Mouse (Mus musculus) right cerebral cortex, postnatal 14 days (tissue): ENCODE results near the gene Fars2.

ENCODE experiments used
- DNase-seq: peaks from one replicate; pipeline ENCODE4 v3.0.0; 2022

Fars2 gene

DNA sequence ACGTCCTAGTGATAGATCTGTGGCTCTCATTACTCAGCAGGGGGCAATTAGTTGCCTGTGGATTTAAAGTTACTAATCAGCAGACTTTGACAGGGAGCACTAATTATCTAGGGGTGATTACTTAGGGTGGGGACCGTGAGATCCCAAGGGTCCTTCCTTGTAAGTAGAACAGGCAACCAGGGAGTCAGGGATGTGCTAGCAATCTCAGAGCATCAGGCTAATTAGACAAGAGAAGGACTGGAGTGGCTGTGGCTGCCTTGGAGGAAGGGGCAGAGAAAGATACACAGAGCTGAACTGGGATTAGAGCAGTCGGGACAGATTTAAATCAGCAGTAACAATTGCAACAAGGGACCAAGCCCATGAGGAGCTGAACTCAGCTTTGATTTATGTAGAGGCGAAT is 471.9 kb downstream of the Fars2 start:
- DNase-seq, result no peak

GRCm38 (mm10) chr13:36592291-36592690 is 475.1 kb downstream of the Fars2 start:
- no peak for DNase-seq

- no peak for DNase-seq
These were observed 489.5 kb downstream of the Fars2 start for GRCm38 (mm10) chr13:36606717-36607116.

DNA sequence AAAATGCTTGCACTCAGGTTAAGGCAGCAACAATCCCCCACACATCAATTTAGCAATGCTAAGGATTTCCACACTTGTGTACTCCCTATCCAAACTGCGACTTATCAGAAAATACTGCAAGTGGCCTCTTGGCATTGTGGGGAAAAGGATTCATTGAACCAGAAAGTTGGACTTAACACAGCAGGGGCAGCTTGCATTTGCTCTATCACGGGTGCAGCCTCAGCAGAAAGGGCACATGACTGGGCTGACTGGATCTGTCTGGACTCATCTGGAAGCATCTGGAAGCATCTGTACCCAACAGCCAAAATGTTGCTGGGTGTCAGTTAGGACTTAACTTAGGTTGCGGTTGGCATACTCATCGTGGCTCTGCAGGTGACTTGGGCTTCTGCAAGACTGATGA is 490.7 kb downstream of the Fars2 start:
- no peak for DNase-seq

- DNase-seq, result no peak
These were observed 493.2 kb downstream of the Fars2 start for GRCm38 (mm10) chr13:36610426-36610825.

- peak; percentile 10 for DNase-seq
These were observed 495.9 kb downstream of the Fars2 start for GRCm38 (mm10) chr13:36612785-36613750.

DNA sequence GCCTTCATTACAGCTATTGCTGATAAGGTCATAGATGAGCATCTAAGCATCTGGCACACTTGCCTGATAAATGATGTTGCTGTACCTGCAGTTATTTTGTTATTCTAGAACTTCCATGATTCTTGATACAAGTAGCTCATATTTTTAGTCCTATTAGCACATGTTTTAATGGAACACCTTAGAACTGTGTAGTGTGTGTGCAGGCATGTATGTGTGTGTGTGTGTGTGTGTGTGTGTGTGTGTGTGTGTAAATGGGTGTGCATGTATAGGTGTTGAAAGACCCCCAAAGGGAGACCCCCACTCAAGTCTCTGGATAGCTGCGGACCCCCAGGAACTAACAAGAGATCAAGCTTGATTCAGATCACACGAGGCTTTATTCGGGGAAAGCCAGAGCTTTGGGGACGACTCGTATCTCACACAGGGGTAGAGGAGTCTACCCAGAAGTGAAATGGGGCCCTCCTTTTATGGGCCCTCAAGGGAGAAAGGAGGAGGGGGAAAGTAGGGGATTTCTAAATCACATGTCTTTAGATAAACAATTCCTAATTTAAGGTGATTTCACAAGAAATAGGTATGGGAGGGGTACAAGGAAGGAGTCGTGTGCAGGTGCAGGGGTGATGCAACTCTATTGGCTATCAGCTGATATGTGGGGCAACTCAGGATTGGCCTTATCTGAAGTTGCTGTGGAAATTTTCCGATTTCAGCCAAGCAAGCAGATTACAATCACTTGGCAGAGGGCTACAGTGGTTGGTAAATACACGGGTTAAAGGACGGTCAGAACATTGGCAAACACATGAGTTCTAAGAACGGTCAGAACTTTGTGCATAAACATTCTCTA is 503.5 kb downstream of the Fars2 start:
- DNase-seq, result no peak

- no peak for DNase-seq
These were observed 504.1 kb downstream of the Fars2 start for GRCm38 (mm10) chr13:36621333-36621659.

- DNase-seq, result no peak
These were observed 506.3 kb downstream of the Fars2 start for GRCm38 (mm10) chr13:36623556-36623955.

GRCm38 (mm10) chr13:36629154-36629553 is 511.9 kb downstream of the Fars2 start:
- DNase-seq, result no peak

GRCm38 (mm10) chr13:36648257-36648656 is 531.0 kb downstream of the Fars2 start:
- no peak for DNase-seq

DNA sequence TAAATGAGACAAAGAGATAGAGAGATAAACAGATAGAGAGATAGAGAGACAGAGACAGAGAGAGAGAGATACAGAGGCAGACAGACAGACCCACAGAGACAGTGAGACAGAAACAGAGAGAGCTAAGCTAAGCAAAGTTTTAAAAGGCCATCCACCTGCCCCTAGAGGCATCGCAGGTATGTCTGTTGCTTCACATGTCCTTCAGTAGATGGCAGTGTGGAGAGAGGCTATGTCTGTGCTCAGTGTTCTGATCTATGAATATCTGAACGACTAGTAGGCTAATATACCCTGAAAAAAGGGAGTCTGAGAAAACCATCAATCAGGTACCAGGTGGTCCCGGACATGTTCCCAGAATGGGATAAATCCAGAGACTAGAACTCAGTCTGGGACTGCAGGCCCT is 537.0 kb downstream of the Fars2 start:
- no peak for DNase-seq

- no peak for DNase-seq
These were observed 562.1 kb downstream of the Fars2 start for GRCm38 (mm10) chr13:36679345-36679744.

GRCm38 (mm10) chr13:36680690-36681355 is 563.6 kb downstream of the Fars2 start:
- no peak for DNase-seq

DNA sequence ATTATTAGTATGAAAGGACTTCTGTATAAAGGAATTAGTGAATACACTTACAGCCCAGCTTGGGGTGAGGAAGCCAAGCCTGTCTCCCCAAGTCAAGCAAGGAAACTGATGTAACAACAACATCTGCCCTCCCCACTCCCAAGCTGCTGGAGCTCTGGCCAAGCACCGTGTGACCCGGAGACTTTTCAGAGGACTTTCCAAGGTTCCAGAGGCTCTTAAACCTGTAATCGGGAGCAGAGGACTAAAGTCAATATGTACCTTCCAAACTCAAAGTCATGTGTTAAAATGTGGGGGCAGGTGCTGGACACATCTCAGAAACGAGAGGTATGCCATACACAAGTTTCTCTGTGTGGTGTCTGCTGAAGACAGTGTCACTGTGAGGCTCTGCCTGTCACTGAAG is 566.4 kb downstream of the Fars2 start:
- DNase-seq, result no peak

DNA sequence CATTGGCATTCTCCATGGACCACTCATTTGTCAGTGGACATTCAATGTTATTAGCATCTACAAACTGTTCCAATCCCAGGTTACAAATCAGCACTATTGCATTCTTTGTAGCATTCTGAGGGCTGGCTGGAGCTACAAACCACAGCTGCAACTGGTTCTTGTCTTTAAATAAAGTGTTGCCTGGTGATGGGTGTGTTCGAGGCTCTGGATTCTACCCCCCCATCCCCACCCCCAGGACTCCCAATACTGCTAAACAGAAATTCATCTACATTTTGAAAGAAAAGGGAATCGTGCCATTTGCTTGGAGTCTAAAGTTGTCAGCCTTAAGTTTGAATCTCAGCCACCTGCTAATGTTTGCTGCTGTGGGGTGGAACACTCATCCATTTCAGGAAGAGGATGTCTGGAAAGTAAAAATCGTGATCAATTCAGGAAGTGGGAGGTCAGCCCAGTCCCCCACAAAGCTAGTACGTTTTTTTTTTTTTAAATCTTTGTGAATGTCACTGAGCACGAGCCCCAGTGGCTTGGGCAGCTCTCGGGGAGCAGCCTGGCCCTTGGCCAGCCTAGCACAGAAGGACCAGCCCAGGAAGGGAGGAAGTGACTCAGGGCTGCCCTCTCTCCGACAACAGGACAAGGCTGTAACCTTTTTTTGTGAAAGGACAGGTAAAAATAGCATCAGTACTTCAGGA is 578.4 kb downstream of the Fars2 start:
- DNase-seq, result peak; percentile 15

GRCm38 (mm10) chr13:36696351-36696771 is 579.1 kb downstream of the Fars2 start:
- DNase-seq, result peak; percentile 11

GRCm38 (mm10) chr13:36707088-36707690 is 590.0 kb downstream of the Fars2 start:
- no peak for DNase-seq

DNA sequence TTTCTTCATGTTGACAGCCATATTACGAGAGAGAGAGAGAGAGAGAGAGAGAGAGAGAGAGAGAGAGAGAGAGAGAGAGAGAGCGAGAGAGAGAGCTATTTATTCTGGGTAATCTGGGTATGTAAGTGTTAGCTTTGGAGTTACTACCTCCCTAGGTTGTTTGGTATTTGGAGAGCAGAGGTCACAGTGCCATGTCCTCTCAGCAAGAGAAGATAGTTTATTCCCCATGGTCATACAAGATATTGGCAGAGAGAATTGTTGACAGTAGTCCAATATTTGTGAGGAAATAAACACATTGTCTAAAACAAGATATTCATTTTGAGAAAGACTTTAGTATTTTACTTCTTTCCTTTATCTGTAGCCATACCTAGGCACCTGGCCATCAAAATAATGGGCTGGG is 596.9 kb downstream of the Fars2 start:
- no peak for DNase-seq

DNA sequence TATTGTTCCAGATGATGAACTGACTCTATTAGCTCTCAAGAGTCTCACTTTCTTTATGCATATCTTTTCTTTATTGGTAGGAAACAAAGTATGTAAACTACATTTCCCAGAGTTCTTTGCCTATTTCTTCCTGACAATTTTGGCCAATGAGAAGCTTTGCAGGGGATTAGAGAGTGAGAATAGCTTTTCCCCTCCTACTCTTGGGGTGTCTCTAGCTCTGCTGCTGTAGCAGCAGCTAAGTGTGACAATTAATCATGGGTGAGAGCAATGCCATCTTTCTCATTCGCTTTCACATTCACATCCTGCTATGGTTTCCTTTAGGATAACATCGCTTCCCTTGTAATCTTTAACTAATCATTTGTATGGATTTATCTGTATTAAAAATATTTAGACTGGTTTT is 599.5 kb downstream of the Fars2 start:
- no peak for DNase-seq

- DNase-seq, result no peak
These were observed 600.2 kb downstream of the Fars2 start for GRCm38 (mm10) chr13:36717376-36717775.

GRCm38 (mm10) chr13:36720297-36721017 is 603.2 kb downstream of the Fars2 start:
- DNase-seq, result no peak
